Mouse (Mus musculus): ENCODE data around the gene Pdzd7.
A peak's percentile ranks its signal among the peaks of the same experiment; 100 is the strongest.
"Not testable (repeated sequence)": the region's sequence is repeated elsewhere in the genome, so short reads cannot be mapped to it uniquely, and the experiment has no call there.

Pdzd7 gene

GRCm38 (mm10) chr19:45058841-45059240 lies 13.3 kb upstream of the Pdzd7 start:
- DNase-seq (ENCODE audit: low spot score in 2 of 2): no peak

GRCm38 (mm10) chr19:45058113-45058839 lies 12.8 kb upstream of the Pdzd7 start:
- DNase-seq (ENCODE audit: low spot score in 2 of 2): peak; percentile 95 to 96

- DNase-seq (ENCODE audit: low spot score in 2 of 2): no peak
These were observed 12.2 kb upstream of the Pdzd7 start for GRCm38 (mm10) chr19:45057724-45058112.

GRCm38 (mm10) chr19:45056908-45057698 lies 11.6 kb upstream of the Pdzd7 start:
- DNase-seq (ENCODE audit: low spot score in 2 of 2): no peak

GRCm38 (mm10) chr19:45056364-45056763 lies 10.8 kb upstream of the Pdzd7 start:
- no peak for DNase-seq (ENCODE audit: low spot score in 2 of 2)

- DNase-seq (ENCODE audit: low spot score in 2 of 2): no peak
These were observed 9.6 kb upstream of the Pdzd7 start for GRCm38 (mm10) chr19:45054892-45055690.

- DNase-seq (ENCODE audit: low spot score in 2 of 2): no peak
These were observed 7.9 kb upstream of the Pdzd7 start for GRCm38 (mm10) chr19:45053451-45053850.

GRCm38 (mm10) chr19:45049523-45049922 lies 4.0 kb upstream of the Pdzd7 start:
- no peak for DNase-seq (ENCODE audit: low spot score in 2 of 2)

GRCm38 (mm10) chr19:45048644-45049365 lies 3.3 kb upstream of the Pdzd7 start:
- DNase-seq (ENCODE audit: low spot score in 2 of 2): no peak

GRCm38 (mm10) chr19:45047935-45048643 lies 2.6 kb upstream of the Pdzd7 start:
- DNase-seq (ENCODE audit: low spot score in 2 of 2): peak; percentile 79 to 92

- DNase-seq (ENCODE audit: low spot score in 2 of 2): peak; percentile 96 to 97
These were observed 2.0 kb upstream of the Pdzd7 start, which contains the start of gene Sfxn3 for GRCm38 (mm10) chr19:45047417-45047934. Sfxn3 (plus strand) TSS chr19:45047503.

- DNase-seq (ENCODE audit: low spot score in 2 of 2): peak; percentile 93 to 96
These were observed 1.2 kb upstream of the Pdzd7 start for GRCm38 (mm10) chr19:45046523-45047321.

GRCm38 (mm10) chr19:45045236-45045635 lies 281 bp downstream of the Pdzd7 start:
- DNase-seq (ENCODE audit: low spot score in 2 of 2): no peak

- DNase-seq (ENCODE audit: low spot score in 2 of 2): peak in 1 of 2 experiments; percentile 38
These were observed 1.1 kb downstream of the Pdzd7 start for GRCm38 (mm10) chr19:45044389-45044927.

GRCm38 (mm10) chr19:45040214-45040613 lies 5.3 kb downstream of the Pdzd7 start:
- no peak for DNase-seq (ENCODE audit: low spot score in 2 of 2)

- DNase-seq (ENCODE audit: low spot score in 2 of 2): not testable (repeated sequence)
These were observed 7.3 kb downstream of the Pdzd7 start for GRCm38 (mm10) chr19:45038198-45038597.

- DNase-seq (ENCODE audit: low spot score in 2 of 2): no peak
These were observed 8.7 kb downstream of the Pdzd7 start for GRCm38 (mm10) chr19:45036867-45037266.

- no peak for DNase-seq (ENCODE audit: low spot score in 2 of 2)
These were observed 12.8 kb downstream of the Pdzd7 start for GRCm38 (mm10) chr19:45032570-45033332.

- DNase-seq (ENCODE audit: low spot score in 2 of 2): peak; percentile 76 to 80
These were observed 13.7 kb downstream of the Pdzd7 start for GRCm38 (mm10) chr19:45031780-45032179.

All from right cerebral cortex, postnatal 10 days (tissue).